Comparison of ENCODE assay signal across 8 mouse cellular contexts in the genomic region with DNA sequence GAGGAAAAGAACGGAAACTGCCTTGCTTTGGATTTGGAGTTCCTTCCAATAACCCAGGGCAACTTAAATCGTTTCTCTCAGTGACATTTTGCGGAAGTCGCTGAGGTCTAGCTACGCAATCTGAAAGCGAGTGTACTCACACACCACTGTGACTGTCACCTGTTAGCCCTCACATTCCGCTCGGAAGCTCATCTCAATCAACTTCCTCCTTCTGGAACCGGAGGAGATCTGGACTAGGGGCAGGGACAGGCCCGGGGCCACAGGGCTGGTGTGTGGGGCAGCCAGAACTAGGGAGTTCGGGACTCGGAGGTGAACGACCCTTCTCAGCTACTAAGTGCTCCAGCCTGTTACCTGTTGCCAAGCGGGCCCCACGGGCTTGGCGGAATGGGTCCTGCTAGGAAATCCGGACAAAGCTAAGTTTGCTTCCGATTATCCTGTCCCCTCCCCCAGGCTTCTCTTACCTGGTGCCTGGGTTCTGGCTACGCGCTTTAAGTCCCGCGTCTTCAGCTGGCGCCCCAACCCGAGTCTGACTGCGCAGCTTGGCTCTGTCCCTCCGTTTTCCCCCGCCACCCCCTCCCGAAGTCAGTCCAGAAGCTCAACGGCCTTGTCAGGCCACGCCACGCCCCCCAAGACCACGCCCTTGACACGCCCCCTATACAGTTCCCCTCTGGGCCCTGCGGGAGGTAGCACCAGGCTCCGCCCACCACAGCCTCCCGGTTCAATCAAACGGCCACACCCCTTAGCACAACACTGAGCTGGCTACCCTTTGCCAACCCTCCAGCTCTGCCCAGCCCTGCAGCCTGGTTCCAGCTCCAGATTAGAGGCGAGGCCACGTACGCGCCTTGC. TPM values are rescaled to one million over a fixed set of nuclear protein-coding genes. Genes with fewer than 3 reads are reported as not detected.
A peak's percentile ranks its signal among the peaks of the same experiment; 100 is the strongest.
DNase-seq lines count a peak whose midpoint lies in the region; ATAC-seq and TF ChIP-seq lines count a peak whose summit lies in the region.

No protein-coding gene starts in this region.

- H3K27me3 ChIP-seq in heart, embryonic 10.5 days (ENCODE audit: insufficient read depth, poor library complexity, severe bottlenecking): peaks cover 41% of the 10 kb centered on the region
- peaks cover 4% of the 10 kb centered on the region; the same call in 1 of the 2 replicates for H3K27me3 ChIP-seq in kidney, embryonic 15.5 days

- peak overlapping the region; percentile 63 for H3K9ac ChIP-seq in kidney, embryonic 15.5 days

- TF ChIP-seq POLR2A in brain, embryonic 14.5 days (IDR thresholded peaks at IDR 0.05; ENCODE audit: borderline replicate concordance, extremely low read depth, insufficient read depth, insufficient read length, poor library complexity, severe bottlenecking): peak; percentile 7; the same call in 1 of the 2 replicates

- no peaks in the 10 kb centered on the region for H3K9me3 ChIP-seq in heart, embryonic 10.5 days
- no peaks in the 10 kb centered on the region for H3K9me3 ChIP-seq in kidney, embryonic 15.5 days (replicated peaks)

- H3K4me1 ChIP-seq in heart, embryonic 10.5 days: peaks cover 42% of the 10 kb centered on the region
- H3K4me1 ChIP-seq in kidney, embryonic 15.5 days: peaks cover 57% of the 10 kb centered on the region

- no peaks in the 10 kb centered on the region for H3K36me3 ChIP-seq in heart, embryonic 10.5 days
- no peaks in the 10 kb centered on the region for H3K36me3 ChIP-seq in kidney, embryonic 15.5 days

- peak; percentile 78 for ATAC-seq in erythroblast, adult 5-6 weeks (replicated peaks; ENCODE audit: low FRiP score, poor library complexity, severe bottlenecking)
- peak; percentile 95 for ATAC-seq in kidney, embryonic 15.5 days (replicated peaks; ENCODE audit: low FRiP score)

- peak overlapping the region; percentile 70 for H3K4me3 ChIP-seq in heart, embryonic 10.5 days
- peak overlapping the region; percentile 60 for H3K4me3 ChIP-seq in kidney, embryonic 15.5 days (replicated peaks)

- H3K27ac ChIP-seq in heart, embryonic 10.5 days: peak overlapping the region; percentile 76
- peak overlapping the region; percentile 90 for H3K27ac ChIP-seq in kidney, embryonic 15.5 days

- H3K4me2 ChIP-seq in kidney, embryonic 15.5 days: peak overlapping the region; percentile 87

- DNase-seq in CD4-positive helper T cell, adult 2 months (ENCODE audit: low read depth, low spot score): peak; percentile 97
- DNase-seq in brain, embryonic 14.5 days (ENCODE audit: low read depth): peak; percentile 96
- peak; percentile 98 for DNase-seq in heart, embryonic 10.5 days (ENCODE audit: low spot score)
- peak; percentile 100 for DNase-seq in liver
- DNase-seq in monocyte, adult 2 months (ENCODE audit: low read depth in 1 of 2, low spot score in 2 of 2): peak; percentile 96 to 99
- DNase-seq in spleen, postnatal 14 days (ENCODE audit: low spot score in 2 of 2): peak; percentile 100

- no peak for TF ChIP-seq CTCF in brain, embryonic 14.5 days (IDR thresholded peaks at IDR 0.05; ENCODE audit: borderline replicate concordance, extremely low read depth, insufficient read depth, insufficient read length)

- 2% methylated on average over 41 of the region's 41 CpGs for WGBS in heart, embryonic 10.5 days
- WGBS in kidney, embryonic 15.5 days: 1% methylated on average over 41 of the region's 41 CpGs

RNA-seq across cellular contexts. Expression of gene Cd82, which starts 0.8 kb away (rescaled TPM):
- 19.5 and 24.4 TPM in 2 replicates for polyA plus RNA-seq in brain, embryonic 14.5 days (2012; rRNA removed)
- 99.9 and 150 TPM in 2 replicates for total RNA-seq in erythroblast, adult 5-6 weeks (2015; ENCODE audit: low replicate concordance)
- 145 and 158 TPM in 2 replicates for total RNA-seq in erythroblast, adult 5-6 weeks (2017; ENCODE audit: low replicate concordance)
- 12.9 and 16.6 TPM in 2 replicates for polyA plus RNA-seq in heart, embryonic 10.5 days (2016; fragmentation: Nextera tagmentation; extraction: Ambion mirVana)
- polyA plus RNA-seq in kidney, embryonic 15.5 days (2015; fragmentation: Nextera tagmentation; extraction: Ambion mirVana): 47.8 and 49.4 TPM in 2 replicates

Comparison
In these comparisons a context has a peak if more than half of its experiments do, and no peak if none do; other contexts are left out.
1. Peak in every context shown above with its lines: DNase-seq, ATAC-seq, H3K4me3 ChIP-seq and H3K27ac ChIP-seq.